Mouse (Mus musculus) right cerebral cortex, postnatal 36 days (tissue): ENCODE results near the gene Gm13769.
"Not testable (repeated sequence)": the region's sequence is repeated elsewhere in the genome, so short reads cannot be mapped to it uniquely, and the experiment has no call there.

Experiments used
- DNase-seq, 2 experiments: peaks; one replicate each; pipeline ENCODE4 v3.0.0; 2022; ENCODE audit warnings: low spot score in 2 of 2, mixed read lengths in 1 of 2

The Gm13769 gene

DNA sequence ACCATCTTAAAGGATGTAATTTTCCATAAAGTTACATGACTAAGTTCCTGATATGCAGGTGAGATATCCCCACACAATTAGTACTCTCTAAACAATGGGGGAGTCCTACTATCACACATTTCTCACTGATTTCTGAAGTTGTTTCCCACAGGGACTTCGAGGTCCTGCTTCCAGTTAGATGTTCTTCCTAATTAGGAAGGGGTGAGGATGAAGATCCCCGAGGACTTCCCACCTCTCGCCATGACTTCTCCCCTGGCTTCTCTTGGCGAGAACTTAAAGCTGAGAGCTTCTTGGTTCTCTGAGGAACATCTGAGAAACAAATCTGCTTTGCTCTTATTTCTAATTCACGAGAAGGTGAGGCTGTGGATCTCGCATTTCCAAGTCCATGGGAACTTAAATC is at the start of gene Gm13769:
Gene Gm13769, plus strand, starts transcription at position 301 of the 400 bp plus-strand sequence.
- DNase-seq, result not testable (repeated sequence)

DNA sequence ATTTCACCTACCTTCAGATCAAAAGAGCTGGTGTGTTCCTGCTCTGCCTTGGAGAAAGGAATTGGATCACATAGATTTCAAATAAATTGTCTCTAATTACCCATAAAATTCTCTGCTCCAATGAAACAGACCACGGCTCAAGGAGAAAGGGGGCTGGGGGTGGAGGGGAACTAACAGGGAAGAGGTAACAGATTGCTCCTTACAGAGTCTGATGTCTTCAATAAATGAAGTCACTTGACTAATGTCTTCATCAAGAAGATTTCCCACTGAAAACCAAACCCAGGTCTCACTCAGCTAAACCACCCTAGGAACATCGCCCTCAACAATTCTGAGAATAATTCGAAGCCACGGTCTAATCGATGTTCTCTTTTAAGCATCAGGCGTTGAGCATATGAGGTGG is 29.3 kb upstream of the Gm13769 start, which contains the start of gene Olfr1272:
Gene Olfr1272, minus strand, starts transcription at position 101 of the 400 bp plus-strand sequence.
- no peak for DNase-seq

DNA sequence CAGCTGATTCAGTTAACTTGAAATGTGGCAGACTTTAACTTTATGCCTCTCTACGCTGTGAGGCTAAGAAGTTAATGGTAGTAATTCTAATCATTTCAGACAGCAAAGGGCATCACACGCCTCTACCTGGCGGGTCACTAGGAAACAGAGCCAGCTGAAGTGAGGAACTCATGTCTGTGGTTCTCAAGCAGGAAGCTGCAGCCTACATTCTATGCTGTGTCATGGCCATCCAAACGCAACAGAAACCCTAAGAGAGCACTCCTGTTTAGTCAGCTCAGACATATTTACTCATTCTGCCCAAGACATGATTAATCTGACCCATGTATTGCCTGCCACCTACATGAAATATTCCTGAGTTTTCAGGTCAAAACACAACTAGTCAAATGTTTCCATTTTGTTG is 24.7 kb downstream of the Gm13769 start:
- not testable (repeated sequence) for DNase-seq

DNA sequence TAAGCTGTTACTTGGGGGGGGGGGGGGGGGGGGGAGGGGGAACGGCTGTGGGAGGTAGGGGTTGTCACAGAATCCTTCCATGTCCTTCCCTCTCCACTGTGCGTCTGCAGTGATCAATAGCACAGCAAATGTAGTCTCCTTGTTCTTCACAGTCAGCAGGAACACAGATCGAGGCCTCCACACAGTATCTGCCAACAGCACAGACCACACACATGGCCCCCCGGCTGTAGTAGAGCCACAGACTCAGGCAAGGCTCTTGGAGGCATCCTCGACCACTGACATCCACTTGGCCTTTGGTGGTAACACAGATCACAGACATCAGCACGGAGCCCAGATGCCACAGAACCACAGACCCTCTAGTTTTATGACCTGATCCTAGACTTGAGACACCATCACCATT is 29.0 kb downstream of the Gm13769 start:
- not testable (repeated sequence) for DNase-seq

DNA sequence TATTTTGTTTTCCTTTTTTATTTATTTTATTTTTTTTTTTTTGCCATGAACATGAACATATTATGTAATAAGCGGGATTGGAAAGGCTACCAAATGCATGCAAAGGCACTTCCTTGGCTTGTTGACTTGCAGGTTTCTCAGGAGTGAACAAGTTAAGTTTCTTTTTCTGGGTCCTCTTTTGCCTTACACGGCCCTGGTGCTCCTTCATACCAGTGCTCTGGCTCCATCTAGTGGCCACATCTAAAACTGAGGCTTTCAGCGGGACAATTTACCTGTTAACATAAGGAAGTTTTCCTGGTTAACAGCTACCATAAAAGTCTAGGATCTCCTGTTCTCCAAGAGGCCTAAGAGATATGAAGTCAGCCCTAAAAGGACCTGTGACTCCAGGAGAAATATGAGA is 29.5 kb downstream of the Gm13769 start:
- not testable (repeated sequence) for DNase-seq

DNA sequence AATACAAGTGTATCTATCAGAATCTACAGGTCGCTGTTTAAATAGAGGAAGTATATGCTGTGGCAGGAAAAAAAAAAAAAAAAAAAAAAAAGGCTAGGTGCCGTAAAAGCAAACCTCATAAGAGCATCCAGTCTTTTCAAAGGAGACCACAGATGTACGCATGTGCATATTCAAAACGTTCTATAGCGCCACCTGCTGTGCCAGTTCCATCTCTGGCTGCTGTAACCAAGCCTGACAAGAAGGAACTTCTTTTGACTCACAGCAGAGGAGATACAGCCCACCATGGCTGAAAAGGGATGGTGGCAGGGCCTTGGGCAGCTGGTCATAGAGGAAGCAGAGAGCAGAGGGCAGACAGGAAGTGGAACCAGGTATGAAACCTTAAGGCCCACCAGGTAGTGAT is 37.2 kb downstream of the Gm13769 start:
- DNase-seq, result not testable (repeated sequence)

DNA sequence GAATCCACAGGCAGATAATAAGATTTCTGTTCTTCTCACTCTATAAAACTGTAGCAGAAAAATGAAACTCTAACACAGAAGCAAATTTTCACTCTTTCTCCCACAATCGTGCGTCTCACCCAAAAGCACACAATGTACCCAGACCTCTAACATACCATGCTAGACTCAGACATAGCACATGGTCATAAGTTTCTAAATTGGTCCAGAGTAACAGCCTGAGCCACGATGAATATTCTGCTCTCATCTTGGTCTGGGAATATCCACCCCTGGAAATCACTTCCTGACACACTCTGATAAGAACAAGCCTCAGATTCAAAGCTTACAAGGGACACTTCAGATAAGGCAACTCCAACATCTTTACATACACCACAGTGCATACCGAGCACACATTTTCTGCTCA is 38.2 kb downstream of the Gm13769 start:
- not testable (repeated sequence) for DNase-seq
